ENCODE assay signal across 9 mouse cellular contexts in genomic region chr6:71438070-71438469, GRCm38 (mm10). TPM values are rescaled to one million over a fixed set of nuclear protein-coding genes. Genes with fewer than 3 reads are reported as not detected.
A peak's percentile ranks its signal among the peaks of the same experiment; 100 is the strongest.
DNase-seq lines count a peak whose midpoint lies in the region; ATAC-seq lines count a peak whose summit lies in the region.
"Had no signal": no experiment of that assay in that cellular context is flagged by ENCODE, and none has a peak within 500 bp of the region (broad histone marks: within the 10 kb centered on the region; RNA-seq: fewer than 3 reads in every experiment).

No protein-coding gene starts in this region.

- DNase-seq in heart, postnatal 25 days (ENCODE audit: low spot score): no peak
- peak; percentile 58 for DNase-seq in 416B (ENCODE audit: low read depth)
- no peak for DNase-seq in gastrocnemius, adult 8-10 months (ENCODE audit: low spot score in 2 of 2)
- DNase-seq: thymus, postnatal 14 days had no signal

- intact Hi-C loops in heart, postnatal 25 days (cut with DNase I): no loop called here

- peaks cover 25% of the 10 kb centered on the region for H3K4me1 ChIP-seq in heart, embryonic 11.5 days (ENCODE audit: control insufficient read depth, insufficient read depth, low read length)
- peaks cover 24% of the 10 kb centered on the region for H3K4me1 ChIP-seq in forebrain, embryonic 16.5 days (replicated peaks; ENCODE audit: control insufficient read depth, insufficient read depth, low read length)
- H3K4me1 ChIP-seq in liver, embryonic 16.5 days (ENCODE audit: control insufficient read depth, low read depth, low read length): peaks cover 25% of the 10 kb centered on the region

- H3K36me3 ChIP-seq in heart, embryonic 11.5 days (ENCODE audit: control insufficient read depth, insufficient read depth, low read length): no peaks in the 10 kb centered on the region
- no peaks in the 10 kb centered on the region for H3K36me3 ChIP-seq in forebrain, embryonic 16.5 days (ENCODE audit: control insufficient read depth, insufficient read depth)
- H3K36me3 ChIP-seq in liver, embryonic 16.5 days (ENCODE audit: control insufficient read depth, insufficient read depth): no peaks in the 10 kb centered on the region

- WGBS in heart, embryonic 11.5 days (ENCODE audit: insufficient replicate concordance): 81% methylated on average over 1 of the region's 1 CpGs
- WGBS in forebrain, embryonic 16.5 days: 52% methylated on average over 1 of the region's 1 CpGs
- 78% methylated on average over 1 of the region's 1 CpGs for WGBS in liver, embryonic 16.5 days (ENCODE audit: insufficient replicate concordance)

- peak overlapping the region; percentile 24; the same call in 1 of the 2 replicates for H3K4me2 ChIP-seq in heart, embryonic 11.5 days
- H3K4me2 ChIP-seq in forebrain, embryonic 16.5 days (ENCODE audit: low read length): peak overlapping the region; percentile 2; the same call in 1 of the 2 replicates
- H3K4me2 ChIP-seq in liver, embryonic 16.5 days (ENCODE audit: low read depth, low read length): peak overlapping the region; percentile 1; the same call in 1 of the 2 replicates

- no peak overlapping the region for H3K4me3 ChIP-seq in heart, embryonic 11.5 days (ENCODE audit: low read depth, low read length)
- H3K4me3 ChIP-seq in forebrain, embryonic 16.5 days (replicated peaks; ENCODE audit: low read length): no peak overlapping the region
- H3K4me3 ChIP-seq in liver, embryonic 16.5 days (ENCODE audit: low read depth, low read length): peak overlapping the region; percentile 13; the same call in 1 of the 2 replicates

- no peaks in the 10 kb centered on the region for H3K27me3 ChIP-seq in heart, embryonic 11.5 days (ENCODE audit: control insufficient read depth, insufficient read depth, low read length)
- H3K27me3 ChIP-seq in forebrain, embryonic 16.5 days (replicated peaks; ENCODE audit: control insufficient read depth, insufficient read depth, low read length): no peaks in the 10 kb centered on the region
- no peaks in the 10 kb centered on the region for H3K27me3 ChIP-seq in liver, embryonic 16.5 days (ENCODE audit: control insufficient read depth, insufficient read depth, low read depth, low read length)

- ATAC-seq in heart, embryonic 11.5 days (replicated peaks; ENCODE audit: insufficient number of reproducible peaks, low FRiP score, low TSS enrichment): no peak
- no peak for ATAC-seq in forebrain, embryonic 16.5 days
- no peak for ATAC-seq in liver, embryonic 16.5 days (ENCODE audit: low read depth)
- ATAC-seq in erythroid progenitor cell, adult 5-6 weeks (replicated peaks; ENCODE audit: low FRiP score, poor library complexity, severe bottlenecking): no peak
- ATAC-seq in cerebellum, adult (ENCODE audit: insufficient number of reproducible peaks, low FRiP score, low TSS enrichment): no peak

- no peak overlapping the region for H3K9ac ChIP-seq in heart, embryonic 11.5 days (ENCODE audit: low read depth, low read length)
- H3K9ac ChIP-seq in forebrain, embryonic 16.5 days (replicated peaks; ENCODE audit: low read depth, low read length): no peak overlapping the region
- no peak overlapping the region for H3K9ac ChIP-seq in liver, embryonic 16.5 days (ENCODE audit: low read depth, low read length)

- no peak overlapping the region for H3K27ac ChIP-seq in heart, embryonic 11.5 days (ENCODE audit: low read depth, low read length)
- no peak overlapping the region for H3K27ac ChIP-seq in forebrain, embryonic 16.5 days (ENCODE audit: low read length)
- H3K27ac ChIP-seq in liver, embryonic 16.5 days (ENCODE audit: low read length): no peak overlapping the region

- H3K9me3 ChIP-seq in heart, embryonic 11.5 days (replicated peaks; ENCODE audit: control insufficient read depth, low read length): no peaks in the 10 kb centered on the region
- no peaks in the 10 kb centered on the region for H3K9me3 ChIP-seq in forebrain, embryonic 16.5 days (ENCODE audit: control insufficient read depth, low read length)
- no peaks in the 10 kb centered on the region for H3K9me3 ChIP-seq in liver, embryonic 16.5 days (replicated peaks; ENCODE audit: control insufficient read depth, low read length)

RNA-seq across cellular contexts. Expression of gene Rmnd5a, which starts 2.4 kb away (rescaled TPM):
- polyA plus RNA-seq in heart, embryonic 11.5 days (2014; fragmentation: Nextera tagmentation; extraction: Ambion mirVana): 6.2 and 10.0 TPM in 2 replicates
- total RNA-seq in heart, postnatal 25 days (2021): 10 to 100 TPM; 65.8 to 72.8 TPM
- 8.4 and 9.4 TPM in 2 replicates for polyA plus RNA-seq in forebrain, embryonic 16.5 days (2015; fragmentation: Nextera tagmentation; extraction: Ambion mirVana)
- 5.2 and 5.9 TPM in 2 replicates for polyA plus RNA-seq in liver, embryonic 16.5 days (2015; fragmentation: Nextera tagmentation; extraction: Ambion mirVana)
- 58.3 and 66.3 TPM in 2 replicates for total RNA-seq in erythroid progenitor cell, adult 5-6 weeks (2015; ENCODE audit: low replicate concordance)
- 75.7 and 82.6 TPM in 2 replicates for total RNA-seq in erythroid progenitor cell, adult 5-6 weeks (2017; ENCODE audit: low replicate concordance)
- 100 to 1,000 TPM; 137 to 183 (median 144) TPM for total RNA-seq in gastrocnemius, adult 8-10 months (2022)

RNA-seq across cellular contexts. Expression of gene Rnf103, which starts 55.6 kb away (rescaled TPM):
- polyA plus RNA-seq in heart, embryonic 11.5 days (2014; fragmentation: Nextera tagmentation; extraction: Ambion mirVana): 13.5 and 14.3 TPM in 2 replicates
- 10 to 100 TPM; 21.7 to 26.1 TPM for total RNA-seq in heart, postnatal 25 days (2021)
- 22.1 and 24.8 TPM in 2 replicates for polyA plus RNA-seq in forebrain, embryonic 16.5 days (2015; fragmentation: Nextera tagmentation; extraction: Ambion mirVana)
- polyA plus RNA-seq in liver, embryonic 16.5 days (2015; fragmentation: Nextera tagmentation; extraction: Ambion mirVana): 3.8 and 6.5 TPM in 2 replicates
- total RNA-seq in erythroid progenitor cell, adult 5-6 weeks (2015; ENCODE audit: low replicate concordance): 2.2 and 10.5 TPM in 2 replicates
- 7.2 and 9.2 TPM in 2 replicates for total RNA-seq in erythroid progenitor cell, adult 5-6 weeks (2017; ENCODE audit: low replicate concordance)
- total RNA-seq in gastrocnemius, adult 8-10 months (2022): 10 to 100 TPM; 19.5 to 22.6 (median 21.2) TPM
